Mouse (Mus musculus) liver, embryonic 14.5 days (tissue): ENCODE results near the gene 1700001C19Rik. TPM values are rescaled to one million over a fixed set of nuclear protein-coding genes. Genes with fewer than 3 reads are reported as not detected.
A peak's percentile ranks its signal among the peaks of the same experiment; 100 is the strongest.

Source experiments
- ATAC-seq: fragments of 200-750 bp; cut with Nextera tagmentation; 2 replicates; pipeline ENCODE4 v1.8.0; 2017; ENCODE audit warnings: moderate number of reproducible peaks, mild to moderate bottlenecking, moderate library complexity; ENCODE audit not compliant: insufficient read depth
- DNase-seq, 3 experiments: peaks; one replicate each; pipeline ENCODE4 v3.0.0-alpha.2; 2012 to 2013; ENCODE audit warnings: low read depth in 3 of 3, low spot score in 3 of 3
- H3K27ac ChIP-seq: fragments of 300-500 bp; sonication (generic); 2 replicates; pipeline ENCODE4 v1.5.1; 2014; ENCODE audit warnings: moderate library complexity, mild to moderate bottlenecking, control low read depth, inconsistent platforms
- H3K27me3 ChIP-seq: fragments of 300-500 bp; sonication (generic); 2 replicates; pipeline ENCODE4 v1.6.1; 2014; ENCODE audit warnings: mild to moderate bottlenecking, low read length, moderate library complexity; ENCODE audit not compliant: control insufficient read depth, insufficient read depth
- H3K36me3 ChIP-seq: fragments of 300-500 bp; sonication (generic); replicated peaks from 2 replicates; pipeline ENCODE4 v1.6.1; 2014; ENCODE audit warnings: low read depth; ENCODE audit not compliant: control insufficient read depth, insufficient read depth
- H3K4me1 ChIP-seq, 2 experiments: fragments of 200-500 bp in 1 of 2; fragments of 300-500 bp in 1 of 2; sonication (generic) in 1 of 2; replicated peaks; 2 replicates each; pipeline ENCODE4 v1.6.1; 2012 to 2014; ENCODE audit warnings: antibody characterized with exemption in 1 of 2, inconsistent platforms in 1 of 2, low read length in 1 of 2; ENCODE audit not compliant: control insufficient read depth in 2 of 2, insufficient read depth in 2 of 2
- H3K4me2 ChIP-seq: fragments of 300-500 bp; sonication (generic); 2 replicates; pipeline ENCODE4 v1.6.1; 2014; ENCODE audit warnings: low read depth, mild to moderate bottlenecking, control low read depth, moderate library complexity
- H3K4me3 ChIP-seq, 2 experiments: fragments of 200-500 bp in 1 of 2; fragments of 300-500 bp in 1 of 2; sonication (generic) in 1 of 2; 2 replicates each; pipeline ENCODE4 v1.5.1; 2012 to 2014; ENCODE audit warnings: low read depth in 2 of 2, low read length in 2 of 2, mild to moderate bottlenecking in 2 of 2, control low read depth in 1 of 2, inconsistent platforms in 1 of 2, moderate library complexity in 1 of 2; ENCODE audit not compliant: insufficient read depth in 1 of 2
- H3K9ac ChIP-seq: fragments of 300-500 bp; sonication (generic); replicated peaks from 2 replicates; pipeline ENCODE4 v1.6.1; 2014; ENCODE audit warnings: mild to moderate bottlenecking, control low read depth, moderate library complexity
- H3K9me3 ChIP-seq: fragments of 300-500 bp; sonication (generic); 2 replicates; pipeline ENCODE4 v1.6.1; 2016; ENCODE audit warnings: low read length, mixed read lengths; ENCODE audit not compliant: control insufficient read depth
- CTCF ChIP-seq: IDR thresholded peaks from 2 replicates; pipeline ENCODE4 v1.5.1; 2016; ENCODE audit warnings: antibody characterized with exemption, low read depth, control low read depth
- EP300 ChIP-seq: IDR thresholded peaks from 2 replicates; pipeline ENCODE4 v1.6.1; 2016; ENCODE audit warnings: antibody characterized with exemption, low read depth
- WGBS: fragments of 180-500 bp; shearing (Covaris S2); extraction: QIAGEN DNeasy Blood & Tissue Kit; methylation state at CpG from one replicate; pipeline ENCODE4 v1.1.7; 2014; ENCODE audit not compliant: insufficient replicate concordance; 5-methylcytosine and 5-hydroxymethylcytosine counted together
- polyA plus RNA-seq, 2 experiments: library from polyadenylated mRNA; depleted of rRNA in 1 of 2; stranded (reverse) in 1 of 2; unstranded in 1 of 2; fragments of >200 nt; fragmentation: Nextera tagmentation in 1 of 2; extraction: Ambion mirVana in 1 of 2; gene quantifications; 2 replicates each; pipeline versions ENCODE4 v1.2.1 to v1.2.3; 2012 to 2014

The 1700001C19Rik gene
- polyA plus RNA-seq, 2 experiments = 0.89 to 1.1 TPM

DNA sequence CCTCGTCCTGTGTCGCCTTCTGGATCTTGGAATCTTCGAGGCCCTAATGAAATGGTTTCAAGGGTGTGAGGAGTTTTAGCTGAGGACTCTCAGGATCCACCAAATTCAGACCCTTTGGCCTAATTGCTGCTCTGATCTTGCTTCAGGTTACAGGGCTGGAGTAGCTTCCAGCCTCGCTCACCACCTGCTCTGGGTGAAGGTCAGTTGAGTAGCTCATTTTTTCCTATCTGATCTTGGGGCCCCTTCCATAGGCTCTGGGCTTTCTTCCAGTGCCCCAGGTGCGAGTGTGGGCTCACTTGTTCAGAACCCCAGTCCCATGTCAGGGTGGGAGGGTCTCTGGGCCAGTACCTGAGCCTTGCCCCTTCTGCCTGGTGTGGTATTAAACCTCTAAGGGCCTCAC, 12.3 kb upstream of the 1700001C19Rik start:
- TF ChIP-seq EP300 = no peak
- TF ChIP-seq CTCF = no peak
- Histone ChIP-seq H3K4me2 (no peak overlapping the region), H3K4me1 (peaks cover 8 to 30% of the 10 kb centered on the region in 2 experiments), H3K4me3 (no peak overlapping the region), H3K9ac (no peak overlapping the region), H3K27me3 (no peaks in the 10 kb centered on the region), H3K36me3 (no peaks in the 10 kb centered on the region), H3K9me3 (no peaks in the 10 kb centered on the region), H3K27ac (no peak overlapping the region)
- no peak for DNase-seq
- ATAC-seq = no peak
- WGBS = 64% methylated on average over 5 of the region's 5 CpGs

DNA sequence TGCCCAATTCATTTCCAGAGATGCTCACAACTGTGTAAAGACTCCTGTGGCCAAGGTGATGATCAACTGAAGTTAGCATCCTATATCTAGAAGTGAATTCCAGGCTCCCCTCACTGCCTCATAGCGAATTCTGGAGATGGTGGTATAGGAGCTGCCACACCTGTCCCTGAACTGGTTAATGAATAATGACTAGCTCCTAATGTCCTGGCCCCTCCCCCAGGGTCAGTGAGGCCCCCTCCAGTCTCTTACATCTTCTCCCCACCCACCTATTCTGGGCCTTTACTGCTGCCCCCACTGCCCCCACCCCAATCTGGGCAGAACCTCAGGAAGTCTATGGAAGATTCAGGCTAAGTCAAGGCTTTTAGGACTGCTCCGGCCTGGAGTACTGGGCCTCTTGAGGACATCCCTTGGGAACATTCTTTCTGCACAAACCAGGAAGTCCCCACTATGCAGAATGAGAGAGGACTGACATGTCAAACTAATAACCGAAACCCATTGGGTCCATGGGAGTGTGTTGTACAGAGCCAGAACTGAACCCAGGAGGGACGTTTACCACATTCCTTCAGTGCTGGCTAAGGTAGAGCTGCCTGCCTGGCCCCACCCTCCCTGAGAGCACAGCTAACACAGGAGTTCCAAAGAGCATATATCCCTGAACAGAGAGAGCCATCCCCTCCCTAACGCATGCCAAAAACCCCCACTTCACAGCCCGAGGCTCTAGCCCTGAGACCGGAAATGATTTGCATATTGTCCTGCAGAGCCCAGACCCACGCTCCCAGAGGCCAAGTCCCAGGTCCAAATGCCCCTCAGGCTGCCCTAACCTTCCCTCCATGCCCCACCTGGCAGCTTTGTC, 11.6 kb upstream of the 1700001C19Rik start:
- H3K4me2 ChIP-seq = no peak overlapping the region
- 36% methylated on average over 8 of the region's 8 CpGs for WGBS
- TF ChIP-seq CTCF (no peak), EP300 (no peak)
- no peak for ATAC-seq
- H3K27me3 ChIP-seq = no peaks in the 10 kb centered on the region
- H3K27ac ChIP-seq = no peak overlapping the region
- no peaks in the 10 kb centered on the region for H3K36me3 ChIP-seq
- no peaks in the 10 kb centered on the region for H3K9me3 ChIP-seq
- H3K4me1 ChIP-seq = peaks cover 8 to 28% of the 10 kb centered on the region in 2 experiments
- no peak overlapping the region for H3K9ac ChIP-seq
- H3K4me3 ChIP-seq = no peak overlapping the region
- DNase-seq = no peak

DNA sequence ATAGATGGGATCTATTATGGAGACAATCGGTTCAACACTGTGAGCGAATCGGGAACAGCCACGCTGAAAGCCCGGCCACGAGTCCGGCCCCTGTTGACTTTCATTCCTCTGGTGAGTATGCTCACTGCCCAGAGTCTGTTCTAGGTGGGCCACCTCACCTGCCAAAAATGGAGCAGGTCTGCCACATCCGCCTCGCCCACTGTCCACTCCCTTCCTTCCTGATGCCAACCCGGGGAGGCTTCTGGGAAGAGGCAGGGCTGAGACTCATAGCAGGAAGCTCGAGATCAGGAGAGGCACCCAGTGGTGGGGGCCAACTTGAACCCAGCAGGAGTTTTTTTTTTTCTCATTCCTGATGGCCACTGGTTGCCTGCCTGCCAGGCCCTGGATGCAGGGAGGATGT, 9.4 kb upstream of the 1700001C19Rik start:
- H3K4me2 ChIP-seq = no peak overlapping the region
- H3K36me3 ChIP-seq = no peaks in the 10 kb centered on the region
- H3K4me3 ChIP-seq = no peak overlapping the region
- ATAC-seq (no peak), DNase-seq (no peak)
- peaks cover 8 to 28% of the 10 kb centered on the region in 2 experiments for H3K4me1 ChIP-seq
- H3K27me3 ChIP-seq = no peaks in the 10 kb centered on the region
- no peak overlapping the region for H3K9ac ChIP-seq
- no peak for TF ChIP-seq CTCF
- TF ChIP-seq EP300 = no peak
- no peaks in the 10 kb centered on the region for H3K9me3 ChIP-seq
- 74% methylated on average over 11 of the region's 11 CpGs for WGBS
- no peak overlapping the region for H3K27ac ChIP-seq

DNA sequence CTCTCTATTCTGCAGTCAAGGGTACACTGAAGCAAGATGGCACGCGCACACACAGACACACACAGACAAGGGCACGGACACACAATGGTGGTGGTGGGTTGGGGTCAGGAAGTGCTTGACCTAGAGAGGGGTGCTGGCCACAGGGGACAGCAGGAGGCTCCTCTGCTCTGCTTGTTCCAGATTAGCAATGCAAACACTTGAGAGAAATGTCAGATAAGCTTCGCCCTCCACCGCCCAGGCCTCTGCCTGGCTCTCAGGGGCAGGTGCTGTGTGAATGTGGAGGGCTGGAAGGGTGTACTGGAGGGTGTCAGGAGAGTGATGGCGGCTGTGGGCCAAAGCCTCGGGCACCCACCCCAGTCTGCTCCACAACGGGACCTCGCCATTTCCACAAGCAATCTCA, 8.8 kb upstream of the 1700001C19Rik start:
- no peak overlapping the region for H3K27ac ChIP-seq
- H3K4me2 ChIP-seq = no peak overlapping the region
- H3K36me3 ChIP-seq = no peaks in the 10 kb centered on the region
- peaks cover 8 to 32% of the 10 kb centered on the region in 2 experiments for H3K4me1 ChIP-seq
- 31% methylated on average over 9 of the region's 9 CpGs for WGBS
- no peak overlapping the region for H3K9ac ChIP-seq
- H3K27me3 ChIP-seq = no peaks in the 10 kb centered on the region
- peak; percentile 42; the same call in 1 of the 2 replicates for ATAC-seq
- no peaks in the 10 kb centered on the region for H3K9me3 ChIP-seq
- DNase-seq = no peak
- TF ChIP-seq CTCF = no peak
- no peak for TF ChIP-seq EP300
- no peak overlapping the region for H3K4me3 ChIP-seq

- ATAC-seq (0 out of 2 replicates have a peak, but pooled peaks have one; percentile 21), DNase-seq (no peak)
- WGBS = 36% methylated on average over 11 of the region's 11 CpGs
- no peak overlapping the region for H3K9ac ChIP-seq
- no peak overlapping the region for H3K4me2 ChIP-seq
- H3K9me3 ChIP-seq = no peaks in the 10 kb centered on the region
- H3K4me3 ChIP-seq = no peak overlapping the region
- no peaks in the 10 kb centered on the region for H3K36me3 ChIP-seq
- no peaks in the 10 kb centered on the region for H3K27me3 ChIP-seq
- TF ChIP-seq CTCF (no peak), EP300 (no peak)
- no peak overlapping the region for H3K27ac ChIP-seq
- H3K4me1 ChIP-seq = peaks cover 8 to 37% of the 10 kb centered on the region in 2 experiments
These were observed 8.3 kb upstream of the 1700001C19Rik start for GRCm38 (mm10) chr17:47445518-47445917.
